Mouse (Mus musculus) E14TG2a.4 (cell line): ENCODE measurements at regions not wholly inside any gene's neighbourhood (a gene's known extent, or its start where the extent isn't known, plus 50 kb on each side); places are given as distances from the start of the nearest gene placed in this dataset.

ENCODE experiments used
- H3K27me3 ChIP-seq: 2 replicates; pipeline ENCODE4 v1.6.1; 2014; ENCODE audit warnings: low read length, control low read depth; ENCODE audit not compliant: insufficient read depth
- H3K36me3 ChIP-seq: 2 replicates; pipeline ENCODE4 v1.6.1; 2014; ENCODE audit warnings: low read length, control low read depth; ENCODE audit not compliant: insufficient read depth
- H3K4me1 ChIP-seq: replicated peaks from 2 replicates; pipeline ENCODE4 v1.6.1; 2014; ENCODE audit warnings: low read depth, low read length, control low read depth
- H3K4me3 ChIP-seq: replicated peaks from 2 replicates; pipeline ENCODE4 v1.5.1; 2014; ENCODE audit warnings: mild to moderate bottlenecking, low read length
- H3K9me3 ChIP-seq: 2 replicates; pipeline ENCODE4 v1.6.1; 2014; ENCODE audit warnings: low read length, control low read depth
- CTCF ChIP-seq: conservative IDR thresholded peaks from 2 replicates; pipeline ENCODE4 v1.5.1; 2014; ENCODE audit warnings: low read length
- NANOG ChIP-seq: IDR thresholded peaks from 2 replicates; pipeline ENCODE4 v1.6.1; 2014; ENCODE audit warnings: borderline replicate concordance, low read length, mixed read lengths
- POU5F1 ChIP-seq: IDR thresholded peaks from 2 replicates; pipeline ENCODE4 v1.6.1; 2014; ENCODE audit warnings: low read length, borderline replicate concordance

- Histone ChIP-seq H3K36me3 (no peaks in the 10 kb centered on the region), H3K4me1 (no peaks in the 10 kb centered on the region), H3K4me3 (no peak overlapping the region), H3K27me3 (no peaks in the 10 kb centered on the region), H3K9me3 (no peaks in the 10 kb centered on the region)
- TF ChIP-seq CTCF: peak; percentile 46
- no peak for TF ChIP-seq POU5F1
Measured at GRCm38 (mm10) chr2:83337364-83337763, 306.9 kb upstream of the Zc3h15 start.

- Histone ChIP-seq H3K9me3 (no peaks in the 10 kb centered on the region), H3K27me3 (no peaks in the 10 kb centered on the region)
- TF ChIP-seq CTCF: peak; percentile 34
- no peak for TF ChIP-seq POU5F1
- TF ChIP-seq NANOG: no peak
Measured at GRCm38 (mm10) chr2:83340168-83340567, 304.1 kb upstream of the Zc3h15 start.

More at GRCm38 (mm10) chr2:83340168-83340567, 304.1 kb upstream of the Zc3h15 start:
- Histone ChIP-seq H3K36me3 (no peaks in the 10 kb centered on the region), H3K4me1 (no peaks in the 10 kb centered on the region), H3K4me3 (no peak overlapping the region)
